Mouse (Mus musculus) cerebellum, postnatal 25 days (tissue): ENCODE results near the gene Hnrnph3.

Experiments used
- DNase-seq, 2 experiments: peaks; one replicate each; pipeline ENCODE4 v3.0.0; 2021; ENCODE audit warnings: mixed read lengths in 2 of 2

Gene Hnrnph3

GRCm38 (mm10) chr10:62984072-62984471 is 39.9 kb downstream of the Hnrnph3 start:
- no peak for DNase-seq

GRCm38 (mm10) chr10:62980039-62980954 is 43.7 kb downstream of the Hnrnph3 start, which contains the start of gene Rufy2:
TSS of gene Rufy2 (plus strand) at chr10:62980223.
- DNase-seq, result peak; percentile 97 to 99

GRCm38 (mm10) chr10:62979667-62980038 is 44.4 kb downstream of the Hnrnph3 start:
- DNase-seq, result no peak

- peak; percentile 50 to 67 for DNase-seq
Observed at GRCm38 (mm10) chr10:62971821-62972220, 52.2 kb downstream of the Hnrnph3 start.

GRCm38 (mm10) chr10:62966291-62966690 is 57.7 kb downstream of the Hnrnph3 start:
- peak; percentile 37 to 56 for DNase-seq

GRCm38 (mm10) chr10:62965796-62966195 is 58.2 kb downstream of the Hnrnph3 start:
- no peak for DNase-seq
